Mouse (Mus musculus) kidney, postnatal 0 days (tissue): ENCODE results near the gene Odf2l. TPM values are rescaled to one million over a fixed set of nuclear protein-coding genes. Genes with fewer than 3 reads are reported as not detected.

Experiments
- ATAC-seq: fragments of 200-750 bp; cut with Nextera tagmentation; replicated peaks from 2 replicates; pipeline ENCODE4 v1.8.0; 2017; ENCODE audit warnings: low read depth, moderate number of reproducible peaks, moderate TSS enrichment, moderate library complexity; ENCODE audit not compliant: low FRiP score
- DNase-seq: peaks from one replicate; pipeline ENCODE4 v3.0.0-alpha.2; 2016; ENCODE audit warnings: low spot score
- H3K27ac ChIP-seq: fragments of 300-500 bp; sonication (generic); 2 replicates; pipeline ENCODE4 v1.5.1; 2014; ENCODE audit warnings: mild to moderate bottlenecking
- H3K27me3 ChIP-seq: fragments of 300-500 bp; sonication (generic); 2 replicates; pipeline ENCODE4 v1.6.1; 2014; ENCODE audit warnings: low read length, mixed read lengths; ENCODE audit not compliant: insufficient read depth
- H3K36me3 ChIP-seq: fragments of 300-500 bp; sonication (generic); 2 replicates; pipeline ENCODE4 v1.6.1; 2014; ENCODE audit warnings: low read length, mixed read lengths; ENCODE audit not compliant: insufficient read depth
- H3K4me1 ChIP-seq: fragments of 300-500 bp; sonication (generic); replicated peaks from 2 replicates; pipeline ENCODE4 v1.6.1; 2014; ENCODE audit warnings: antibody characterized with exemption, low read length, mixed read lengths; ENCODE audit not compliant: insufficient read depth
- H3K4me2 ChIP-seq: fragments of 300-500 bp; sonication (generic); 2 replicates; pipeline ENCODE4 v1.6.1; 2014; ENCODE audit warnings: mild to moderate bottlenecking, low read length, moderate library complexity, mixed read lengths
- H3K4me3 ChIP-seq: fragments of 300-500 bp; sonication (generic); replicated peaks from 2 replicates; pipeline ENCODE4 v1.5.1; 2014; ENCODE audit warnings: low read depth, low read length
- H3K9ac ChIP-seq: fragments of 300-500 bp; sonication (generic); 2 replicates; pipeline ENCODE4 v1.6.1; 2014; ENCODE audit warnings: low read depth, low read length
- H3K9me3 ChIP-seq: fragments of 300-500 bp; sonication (generic); replicated peaks from 2 replicates; pipeline ENCODE4 v1.6.1; 2016; ENCODE audit warnings: low read length, inconsistent platforms, mixed read lengths
- CTCF ChIP-seq: IDR thresholded peaks from 2 replicates; pipeline ENCODE4 v1.5.1; 2016; ENCODE audit warnings: antibody characterized with exemption, low read depth, mild to moderate bottlenecking, moderate library complexity
- WGBS: fragments of 180-500 bp; shearing (Covaris S2); extraction: QIAGEN DNeasy Blood & Tissue Kit; methylation state at CpG from one replicate; pipeline ENCODE4 v1.1.7; 2014; 5-methylcytosine and 5-hydroxymethylcytosine counted together
- polyA plus RNA-seq: library from polyadenylated mRNA; unstranded; fragments of >200 nt; fragmentation: Nextera tagmentation; extraction: Ambion mirVana; gene quantifications from 2 replicates; pipeline ENCODE4 v1.2.1, GENCODE M21; 2015

The Odf2l gene
- 15.3 and 15.6 TPM in 2 replicates for polyA plus RNA-seq

GRCm38 (mm10) chr3:145118254-145119001 is at the start of gene Odf2l:
Gene Odf2l (plus strand): TSS chr3:145118588.
- Histone ChIP-seq H3K27me3 (no peaks in the 10 kb centered on the region), H3K4me3 (peak within 1 kb of the TSS; percentile 83), H3K9ac (peak within 1 kb of the TSS; percentile 91), H3K27ac (peak within 1 kb of the TSS; percentile 99), H3K4me2 (peak within 1 kb of the TSS; percentile 78), H3K36me3 (no peaks in the 10 kb centered on the region), H3K4me1 (peaks cover 9% of the 10 kb centered on the region; the same call in 1 of the 2 replicates), H3K9me3 (no peaks in the 10 kb centered on the region)
- no peak for TF ChIP-seq CTCF
- under 1% methylated on average over 53 of the region's 57 CpGs for WGBS
- DNase-seq (peak; percentile 97), ATAC-seq (peak; percentile 99)

- H3K36me3 ChIP-seq: no peaks in the 10 kb centered on the region
- TF ChIP-seq CTCF: no peak
- H3K4me3 ChIP-seq: no peak overlapping the region
- H3K9me3 ChIP-seq: no peaks in the 10 kb centered on the region
- DNase-seq (no peak), ATAC-seq (no peak)
- H3K27me3 ChIP-seq: no peaks in the 10 kb centered on the region
- WGBS: 83% methylated on average over 4 of the region's 4 CpGs
- H3K4me2 ChIP-seq: no peak overlapping the region
- H3K4me1 ChIP-seq: no peaks in the 10 kb centered on the region
- no peak overlapping the region for H3K27ac ChIP-seq
- H3K9ac ChIP-seq: no peak overlapping the region
Measured at GRCm38 (mm10) chr3:145068964-145069363, 49.4 kb upstream of the Odf2l start.

GRCm38 (mm10) chr3:145072339-145072738 is 46.0 kb upstream of the Odf2l start:
- no peak overlapping the region for H3K4me2 ChIP-seq
- H3K4me1 ChIP-seq: no peaks in the 10 kb centered on the region
- no peak overlapping the region for H3K27ac ChIP-seq
- 89% methylated on average over 3 of the region's 3 CpGs for WGBS
- H3K4me3 ChIP-seq: no peak overlapping the region
- ATAC-seq: no peak
- no peaks in the 10 kb centered on the region for H3K27me3 ChIP-seq
- no peak overlapping the region for H3K9ac ChIP-seq
- H3K9me3 ChIP-seq: no peaks in the 10 kb centered on the region
- TF ChIP-seq CTCF: no peak
- no peak for DNase-seq
- no peaks in the 10 kb centered on the region for H3K36me3 ChIP-seq

- TF ChIP-seq CTCF: no peak
- Histone ChIP-seq H3K4me3 (no peak overlapping the region), H3K9me3 (no peaks in the 10 kb centered on the region), H3K27me3 (no peaks in the 10 kb centered on the region), H3K27ac (no peak overlapping the region), H3K4me1 (no peaks in the 10 kb centered on the region), H3K9ac (no peak overlapping the region), H3K36me3 (no peaks in the 10 kb centered on the region), H3K4me2 (no peak overlapping the region)
- DNase-seq (no peak), ATAC-seq (no peak)
- WGBS: 75% methylated on average over 6 of the region's 6 CpGs
Measured at GRCm38 (mm10) chr3:145078405-145078804, 40.0 kb upstream of the Odf2l start.

GRCm38 (mm10) chr3:145080904-145081303 is 37.5 kb upstream of the Odf2l start:
- 64% methylated on average over 8 of the region's 8 CpGs for WGBS
- H3K36me3 ChIP-seq: no peaks in the 10 kb centered on the region

GRCm38 (mm10) chr3:145083081-145083480 is 35.3 kb upstream of the Odf2l start:
- DNase-seq (no peak), ATAC-seq (no peak)
- no peaks in the 10 kb centered on the region for H3K9me3 ChIP-seq

More at GRCm38 (mm10) chr3:145080904-145081303, 37.5 kb upstream of the Odf2l start:
- H3K27me3 ChIP-seq: no peaks in the 10 kb centered on the region
- TF ChIP-seq CTCF: no peak
- no peaks in the 10 kb centered on the region for H3K9me3 ChIP-seq
- DNase-seq (no peak), ATAC-seq (no peak)
- H3K4me2 ChIP-seq: no peak overlapping the region
- H3K4me1 ChIP-seq: no peaks in the 10 kb centered on the region
- H3K27ac ChIP-seq: no peak overlapping the region
- H3K9ac ChIP-seq: no peak overlapping the region
- H3K4me3 ChIP-seq: no peak overlapping the region

More at GRCm38 (mm10) chr3:145083081-145083480, 35.3 kb upstream of the Odf2l start:
- H3K9ac ChIP-seq: no peak overlapping the region
- H3K27ac ChIP-seq: no peak overlapping the region
- no peaks in the 10 kb centered on the region for H3K36me3 ChIP-seq
- no peak overlapping the region for H3K4me2 ChIP-seq
- TF ChIP-seq CTCF: no peak
- H3K27me3 ChIP-seq: no peaks in the 10 kb centered on the region
- no peaks in the 10 kb centered on the region for H3K4me1 ChIP-seq
- WGBS: 56% methylated on average over 1 of the region's 1 CpGs
- no peak overlapping the region for H3K4me3 ChIP-seq
